Mouse (Mus musculus): ENCODE data around the gene Zfp74. TPM values are rescaled to one million over a fixed set of nuclear protein-coding genes. Genes with fewer than 3 reads are reported as not detected.
A peak's percentile ranks its signal among the peaks of the same experiment; 100 is the strongest.

Gene Zfp74
- polyA plus RNA-seq, 1 experiment from 2014 or later = 17.7 TPM

DNA sequence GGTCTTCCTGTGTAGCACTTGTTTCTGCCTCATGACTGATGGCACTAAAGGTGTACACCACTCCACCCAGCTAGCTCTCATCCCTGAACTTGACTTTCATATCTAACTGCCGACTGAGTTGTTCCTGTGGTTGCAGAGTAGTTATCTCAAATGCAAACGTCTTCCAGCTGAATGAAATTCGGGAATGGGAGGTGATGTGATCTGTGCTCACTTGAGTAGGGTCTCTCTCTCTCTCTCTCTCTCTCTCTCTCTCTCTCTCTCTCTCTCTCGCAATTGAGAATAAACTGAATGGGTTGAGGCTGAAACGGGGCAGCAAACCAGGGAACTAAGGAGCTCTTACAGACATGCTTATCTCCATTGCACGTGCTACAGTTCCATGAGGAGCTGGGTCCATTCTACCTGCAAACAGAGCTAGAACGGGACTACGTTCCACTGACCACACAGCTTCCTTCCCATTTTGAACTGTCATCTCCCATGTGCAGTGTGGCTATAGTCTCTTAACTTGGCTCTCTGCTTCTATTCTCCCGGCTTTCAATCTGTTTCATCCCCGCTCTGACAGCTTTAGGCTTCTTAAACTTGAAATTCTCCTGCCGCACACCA is 4.3 kb upstream of the Zfp74 start:
- Histone ChIP-seq H3K27ac (no peak overlapping the region), H3K9me3 (ENCODE audit: control insufficient read depth, low read length) (no peaks in the 10 kb centered on the region), H3K9ac (no peak overlapping the region), H3K36me3 (replicated peaks; ENCODE audit: control insufficient read depth, insufficient read depth) (no peaks in the 10 kb centered on the region), H3K4me1 (replicated peaks; ENCODE audit: control insufficient read depth, insufficient read depth, low read length) (no peaks in the 10 kb centered on the region), H3K4me3 (replicated peaks; ENCODE audit: low read length) (no peak overlapping the region), H3K4me2 (replicated peaks) (no peak overlapping the region), H3K27me3 (ENCODE audit: control insufficient read depth, insufficient read depth, low read length) (no peaks in the 10 kb centered on the region)
- DNase-seq (ENCODE audit: low spot score) = no peak
- 89% methylated on average over 11 of the region's 11 CpGs for WGBS
- no peak for ATAC-seq (ENCODE audit: low FRiP score)

DNA sequence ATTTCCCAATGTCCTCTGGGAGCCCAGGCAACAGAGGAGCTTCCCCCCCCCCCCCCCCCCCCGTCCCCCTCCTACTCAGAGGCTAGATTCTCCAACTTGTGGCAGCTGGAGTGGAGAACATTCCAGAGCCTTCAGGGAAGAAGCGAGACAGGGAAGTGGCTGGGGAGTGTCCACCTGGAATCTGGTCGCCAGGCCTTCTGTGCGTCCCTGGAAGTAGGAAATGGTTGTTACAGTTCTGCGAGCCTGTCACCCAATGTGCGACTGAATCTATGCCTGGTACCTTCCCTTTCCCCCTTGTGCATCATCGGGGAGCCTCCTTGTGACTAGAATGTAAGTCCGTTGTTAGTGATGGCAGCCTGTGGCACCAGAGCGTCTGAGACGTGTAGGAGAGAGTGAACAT is 2.4 kb upstream of the Zfp74 start:
- DNase-seq (ENCODE audit: low spot score) = no peak
- no peak for ATAC-seq (ENCODE audit: low FRiP score)
- no peak overlapping the region for H3K4me2 ChIP-seq (replicated peaks)
- no peak overlapping the region for H3K9ac ChIP-seq
- H3K4me3 ChIP-seq (replicated peaks; ENCODE audit: low read length) = no peak overlapping the region
- no peaks in the 10 kb centered on the region for H3K27me3 ChIP-seq (ENCODE audit: control insufficient read depth, insufficient read depth, low read length)
- no peak overlapping the region for H3K27ac ChIP-seq
- 67% methylated on average over 9 of the region's 10 CpGs for WGBS
- H3K4me1 ChIP-seq (replicated peaks; ENCODE audit: control insufficient read depth, insufficient read depth, low read length) = no peaks in the 10 kb centered on the region
- no peaks in the 10 kb centered on the region for H3K36me3 ChIP-seq (replicated peaks; ENCODE audit: control insufficient read depth, insufficient read depth)
- H3K9me3 ChIP-seq (ENCODE audit: control insufficient read depth, low read length) = no peaks in the 10 kb centered on the region

DNA sequence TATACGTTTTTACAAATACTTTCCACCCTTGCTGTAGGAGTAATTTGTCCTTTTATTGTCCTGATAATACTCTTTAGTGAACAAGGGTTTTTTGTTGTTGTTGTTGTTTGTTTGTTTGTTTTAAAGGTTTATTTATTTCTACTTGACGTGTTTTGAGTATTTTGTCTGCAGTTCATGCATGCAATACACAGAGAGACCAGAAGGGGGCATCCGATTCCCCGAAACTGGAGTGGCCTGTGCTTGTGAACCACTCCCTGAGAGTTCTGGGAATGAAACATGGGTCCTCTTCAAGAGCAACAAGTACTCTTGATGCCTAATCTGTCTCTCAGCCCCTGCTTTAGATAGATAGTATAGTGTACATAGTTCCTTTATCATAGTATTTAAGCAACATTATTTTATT is 842 bp upstream of the Zfp74 start:
- peak; percentile 52 for DNase-seq (ENCODE audit: low spot score)
- Histone ChIP-seq H3K4me1 (replicated peaks; ENCODE audit: control insufficient read depth, insufficient read depth, low read length) (no peaks in the 10 kb centered on the region), H3K27ac (no peak overlapping the region), H3K9me3 (ENCODE audit: control insufficient read depth, low read length) (no peaks in the 10 kb centered on the region), H3K4me3 (replicated peaks; ENCODE audit: low read length) (no peak overlapping the region; the same call in 1 of the 2 replicates), H3K36me3 (replicated peaks; ENCODE audit: control insufficient read depth, insufficient read depth) (peaks cover 10% of the 10 kb centered on the region; the same call in 1 of the 2 replicates), H3K27me3 (ENCODE audit: control insufficient read depth, insufficient read depth, low read length) (no peaks in the 10 kb centered on the region), H3K9ac (no peak overlapping the region), H3K4me2 (replicated peaks) (peak overlapping the region; percentile 60)
- 25% methylated on average over 4 of the region's 4 CpGs for WGBS
- ATAC-seq (ENCODE audit: low FRiP score) = no peak

DNA sequence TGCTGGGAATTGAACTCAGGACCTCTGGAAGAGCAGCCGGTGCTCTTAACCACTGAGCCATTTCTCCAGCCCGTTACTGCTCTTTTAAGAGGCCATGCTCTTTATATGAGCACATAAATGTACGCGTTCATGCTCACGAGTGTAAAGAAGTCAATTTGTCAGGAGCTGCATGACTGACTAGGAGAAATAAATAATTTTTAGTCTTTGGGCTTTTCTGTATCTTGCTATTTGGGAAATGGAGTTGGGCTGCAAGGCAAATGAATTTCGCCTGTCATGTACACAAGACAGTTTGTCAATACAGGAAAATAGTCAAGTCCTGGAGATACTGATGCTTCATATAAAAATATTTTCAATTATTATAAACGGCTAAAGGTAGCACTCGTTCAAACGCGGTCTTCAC is 803 bp downstream of the Zfp74 start:
- Histone ChIP-seq H3K9ac (peak overlapping the region; percentile 84), H3K4me1 (replicated peaks; ENCODE audit: control insufficient read depth, insufficient read depth, low read length) (no peaks in the 10 kb centered on the region), H3K9me3 (ENCODE audit: control insufficient read depth, low read length) (no peaks in the 10 kb centered on the region), H3K4me3 (replicated peaks; ENCODE audit: low read length) (peak overlapping the region; percentile 67), H3K36me3 (replicated peaks; ENCODE audit: control insufficient read depth, insufficient read depth) (peaks cover 23% of the 10 kb centered on the region), H3K27me3 (ENCODE audit: control insufficient read depth, insufficient read depth, low read length) (no peaks in the 10 kb centered on the region), H3K4me2 (replicated peaks) (peak overlapping the region; percentile 60), H3K27ac (peak overlapping the region; percentile 92)
- 37% methylated on average over 10 of the region's 10 CpGs for WGBS
- ATAC-seq (ENCODE audit: low FRiP score) = no peak
- DNase-seq (ENCODE audit: low spot score) = no peak

GRCm38 (mm10) chr7:29944201-29944600 is 9.7 kb downstream of the Zfp74 start:
- no peak for ATAC-seq (ENCODE audit: low FRiP score)
- Histone ChIP-seq H3K27me3 (ENCODE audit: control insufficient read depth, insufficient read depth, low read length) (no peaks in the 10 kb centered on the region), H3K4me2 (replicated peaks) (no peak overlapping the region), H3K4me1 (replicated peaks; ENCODE audit: control insufficient read depth, insufficient read depth, low read length) (no peaks in the 10 kb centered on the region), H3K9ac (no peak overlapping the region), H3K4me3 (replicated peaks; ENCODE audit: low read length) (no peak overlapping the region), H3K9me3 (ENCODE audit: control insufficient read depth, low read length) (no peaks in the 10 kb centered on the region), H3K36me3 (replicated peaks; ENCODE audit: control insufficient read depth, insufficient read depth) (peaks cover 56% of the 10 kb centered on the region), H3K27ac (no peak overlapping the region)
- DNase-seq (ENCODE audit: low spot score) = no peak
- 81% methylated on average over 2 of the region's 2 CpGs for WGBS

- no peaks in the 10 kb centered on the region for H3K9me3 ChIP-seq (ENCODE audit: control insufficient read depth, low read length)
- peaks cover 51% of the 10 kb centered on the region for H3K36me3 ChIP-seq (replicated peaks; ENCODE audit: control insufficient read depth, insufficient read depth)
- H3K9ac ChIP-seq = no peak overlapping the region
- no peak overlapping the region for H3K27ac ChIP-seq
- H3K4me3 ChIP-seq (replicated peaks; ENCODE audit: low read length) = no peak overlapping the region
- no peak overlapping the region for H3K4me2 ChIP-seq (replicated peaks)
- WGBS = 81% methylated on average over 2 of the region's 2 CpGs
- ATAC-seq (ENCODE audit: low FRiP score) (no peak), DNase-seq (ENCODE audit: low spot score) (no peak)
- no peaks in the 10 kb centered on the region for H3K4me1 ChIP-seq (replicated peaks; ENCODE audit: control insufficient read depth, insufficient read depth, low read length)
- no peaks in the 10 kb centered on the region for H3K27me3 ChIP-seq (ENCODE audit: control insufficient read depth, insufficient read depth, low read length)
These were observed 10.2 kb downstream of the Zfp74 start for GRCm38 (mm10) chr7:29943720-29944119.

GRCm38 (mm10) chr7:29942740-29943139 is 11.1 kb downstream of the Zfp74 start:
- ATAC-seq (ENCODE audit: low FRiP score) (no peak), DNase-seq (ENCODE audit: low spot score) (no peak)
- Histone ChIP-seq H3K27ac (no peak overlapping the region), H3K4me2 (replicated peaks) (no peak overlapping the region), H3K9me3 (ENCODE audit: control insufficient read depth, low read length) (no peaks in the 10 kb centered on the region), H3K4me1 (replicated peaks; ENCODE audit: control insufficient read depth, insufficient read depth, low read length) (no peaks in the 10 kb centered on the region), H3K27me3 (ENCODE audit: control insufficient read depth, insufficient read depth, low read length) (no peaks in the 10 kb centered on the region), H3K4me3 (replicated peaks; ENCODE audit: low read length) (no peak overlapping the region), H3K9ac (no peak overlapping the region), H3K36me3 (replicated peaks; ENCODE audit: control insufficient read depth, insufficient read depth) (peaks cover 46% of the 10 kb centered on the region)
- WGBS = 45% methylated on average over 2 of the region's 2 CpGs

GRCm38 (mm10) chr7:29941027-29941426 is 12.9 kb downstream of the Zfp74 start:
- Histone ChIP-seq H3K4me3 (replicated peaks; ENCODE audit: low read length) (no peak overlapping the region), H3K36me3 (replicated peaks; ENCODE audit: control insufficient read depth, insufficient read depth) (peaks cover 62% of the 10 kb centered on the region), H3K9me3 (ENCODE audit: control insufficient read depth, low read length) (no peaks in the 10 kb centered on the region), H3K27me3 (ENCODE audit: control insufficient read depth, insufficient read depth, low read length) (no peaks in the 10 kb centered on the region), H3K4me2 (replicated peaks) (no peak overlapping the region), H3K27ac (no peak overlapping the region), H3K9ac (no peak overlapping the region), H3K4me1 (replicated peaks; ENCODE audit: control insufficient read depth, insufficient read depth, low read length) (no peaks in the 10 kb centered on the region)
- no peak for ATAC-seq (ENCODE audit: low FRiP score)
- no peak for DNase-seq (ENCODE audit: low spot score)
- 81% methylated on average over 11 of the region's 11 CpGs for WGBS

- Histone ChIP-seq H3K9me3 (ENCODE audit: control insufficient read depth, low read length) (no peaks in the 10 kb centered on the region), H3K9ac (no peak overlapping the region), H3K4me1 (replicated peaks; ENCODE audit: control insufficient read depth, insufficient read depth, low read length) (no peaks in the 10 kb centered on the region), H3K36me3 (replicated peaks; ENCODE audit: control insufficient read depth, insufficient read depth) (peaks cover 75% of the 10 kb centered on the region), H3K4me2 (replicated peaks) (no peak overlapping the region), H3K27ac (no peak overlapping the region), H3K4me3 (replicated peaks; ENCODE audit: low read length) (no peak overlapping the region), H3K27me3 (ENCODE audit: control insufficient read depth, insufficient read depth, low read length) (no peaks in the 10 kb centered on the region)
- ATAC-seq (ENCODE audit: low FRiP score) (no peak), DNase-seq (ENCODE audit: low spot score) (no peak)
- 82% methylated on average over 6 of the region's 6 CpGs for WGBS
These were observed 15.0 kb downstream of the Zfp74 start for GRCm38 (mm10) chr7:29938856-29939255.

GRCm38 (mm10) chr7:29922780-29923179 is 31.1 kb downstream of the Zfp74 start:
- ATAC-seq (ENCODE audit: low FRiP score) (no peak), DNase-seq (ENCODE audit: low spot score) (no peak)
- Histone ChIP-seq H3K4me2 (replicated peaks) (no peak overlapping the region), H3K27me3 (ENCODE audit: control insufficient read depth, insufficient read depth, low read length) (no peaks in the 10 kb centered on the region), H3K36me3 (replicated peaks; ENCODE audit: control insufficient read depth, insufficient read depth) (no peaks in the 10 kb centered on the region), H3K9me3 (ENCODE audit: control insufficient read depth, low read length) (no peaks in the 10 kb centered on the region), H3K27ac (no peak overlapping the region), H3K4me1 (replicated peaks; ENCODE audit: control insufficient read depth, insufficient read depth, low read length) (no peaks in the 10 kb centered on the region), H3K4me3 (replicated peaks; ENCODE audit: low read length) (no peak overlapping the region), H3K9ac (no peak overlapping the region)
- 70% methylated on average over 2 of the region's 2 CpGs for WGBS

All from hindbrain, embryonic 14.5 days (tissue).